Mouse (Mus musculus) B cell, adult 62 days (primary cell): Measurements from ENCODE around the gene Afm. TPM values are rescaled to one million over a fixed set of nuclear protein-coding genes. Genes with fewer than 3 reads are reported as not detected.

Source experiments
- total RNA-seq: library from RNA; stranded (reverse); gene quantifications from 4 replicates; pipeline ENCODE4 v1.2.4, GENCODE M21; 2023

Afm gene
- not detected in 4 replicates for total RNA-seq

GRCm38 (mm10) chr5:90518356-90519100 lies at the start of gene Afm:
TSS of gene Afm (plus strand) at chr5:90518932.

GRCm38 (mm10) chr5:90490518-90490917 lies 28.2 kb upstream of the Afm start, which contains the start of gene Afp:
TSS of gene Afp (plus strand) at chr5:90490737.

GRCm38 (mm10) chr5:90560743-90561142 lies 42.0 kb downstream of the Afm start, which contains the start of gene 5830473C10Rik:
TSS of gene 5830473C10Rik (plus strand) at chr5:90561107.

Other genes with a start within 250 kb of the Afm start
- gene Ankrd17, start 152.4 kb upstream of the Afm start, total RNA-seq = 155 to 169 TPM (median 162 TPM) in 4 replicates
- gene Gm9958, start 151.7 kb upstream of the Afm start, total RNA-seq = 3.6 to 4.8 TPM (median 3.9 TPM) in 4 replicates
- gene Alb, start 58.0 kb upstream of the Afm start, total RNA-seq = not detected in 4 replicates
- gene Afp, start 28.2 kb upstream of the Afm start, total RNA-seq = 2.9 to 5.6 TPM (median 3.9 TPM) in 4 replicates
- gene 5830473C10Rik, start 42.2 kb downstream of the Afm start, total RNA-seq = not detected in 4 replicates
- gene Rassf6, start 121.7 kb downstream of the Afm start, total RNA-seq = 2.8 to 4.5 TPM (median 3.3 TPM) in 4 replicates
- gene Cxcl5, start 240.4 kb downstream of the Afm start, total RNA-seq = not detected in 4 replicates
- 1.1 to 5.6 TPM (median 2.6 TPM) in 4 replicates for gene Ppbp, start 249.6 kb downstream of the Afm start, total RNA-seq